Mouse (Mus musculus): ENCODE measurements at regions not wholly inside any gene's neighbourhood (a gene's known extent, or its start where the extent isn't known, plus 50 kb on each side); places are given as distances from the start of the nearest gene placed in this dataset.

- no peak for DNase-seq (ENCODE audit: low spot score in 2 of 2)
Measured at GRCm38 (mm10) chr11:71670111-71671050, 79.3 kb upstream of the Wscd1 start.

- no peak for DNase-seq (ENCODE audit: low spot score in 2 of 2)
Measured at GRCm38 (mm10) chr11:71672171-71673050, 77.3 kb upstream of the Wscd1 start.

GRCm38 (mm10) chr11:71674319-71674718 lies 75.4 kb upstream of the Wscd1 start:
- peak; percentile 51 to 62 for DNase-seq (ENCODE audit: low spot score in 2 of 2)

GRCm38 (mm10) chr11:71675714-71676313 lies 73.9 kb upstream of the Wscd1 start:
- no peak for DNase-seq (ENCODE audit: low spot score in 2 of 2)

GRCm38 (mm10) chr11:71697017-71697416 lies 52.7 kb upstream of the Wscd1 start:
- DNase-seq (ENCODE audit: low spot score in 2 of 2): no peak

GRCm38 (mm10) chr11:71698836-71699235 lies 50.9 kb upstream of the Wscd1 start:
- DNase-seq (ENCODE audit: low spot score in 2 of 2): no peak

All from frontal cortex, postnatal 14 days (tissue).